Mouse (Mus musculus): ENCODE data around the gene Arid3a. TPM values are rescaled to one million over a fixed set of nuclear protein-coding genes. Genes with fewer than 3 reads are reported as not detected.

The Arid3a gene
- polyA plus RNA-seq, 1 experiment: 4.7 TPM

DNA sequence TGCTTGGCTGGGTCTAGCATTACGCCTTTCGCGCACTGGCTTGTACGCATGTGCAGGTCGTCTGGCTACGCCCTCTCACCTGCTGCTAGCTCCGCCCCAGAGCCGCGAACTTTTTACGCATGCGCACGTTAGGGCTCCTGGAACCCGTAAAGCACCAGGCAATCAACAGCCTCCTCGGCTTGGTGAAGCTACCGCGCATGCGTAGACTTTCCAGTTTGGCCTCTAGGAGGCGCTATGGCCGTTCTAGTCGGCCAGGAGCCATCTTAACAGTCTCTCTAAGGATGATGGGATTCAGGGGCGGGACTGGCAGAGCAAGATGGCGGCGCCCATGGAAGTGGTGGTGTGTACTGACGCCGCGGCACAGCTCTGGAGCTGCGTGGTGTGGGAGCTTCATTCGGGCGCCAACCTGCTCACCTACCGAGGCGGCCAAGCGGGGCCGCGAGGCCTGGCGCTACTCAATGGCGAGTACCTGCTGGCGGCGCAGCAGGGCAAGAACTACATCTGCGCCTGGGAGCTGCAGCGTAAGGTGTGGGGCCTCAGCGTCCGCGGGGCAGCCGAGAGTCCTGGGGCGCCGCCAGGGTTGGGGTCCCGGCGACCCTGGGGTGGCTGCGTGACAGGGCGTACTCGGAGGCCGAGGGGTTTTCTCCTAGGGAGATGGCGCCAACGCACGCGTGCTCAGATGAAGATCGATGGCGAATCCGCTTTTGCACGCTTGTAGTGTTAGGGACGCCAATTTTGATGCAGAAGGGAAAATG, 33.2 kb downstream of the Arid3a start, which contains the start of gene Wdr18:
TSS of gene Wdr18 (plus strand) at position 306 of the 755 bp plus-strand sequence.
- Histone ChIP-seq H3K4me1 (ENCODE audit: control insufficient read depth, insufficient read depth, low read length) (no peaks in the 10 kb centered on the region; the same call in 1 of the 2 replicates), H3K27ac (ENCODE audit: insufficient read depth, low read length) (no peak within 1 kb of the TSS), H3K27me3 (ENCODE audit: control insufficient read depth, insufficient read depth, low read length) (no peaks in the 10 kb centered on the region), H3K4me3 (replicated peaks; ENCODE audit: insufficient read depth, low read depth, low read length) (peak within 1 kb of the TSS; percentile 72)
- WGBS: under 1% methylated on average over 61 of the region's 61 CpGs
- TF ChIP-seq POLR2A (IDR thresholded peaks at IDR 0.05; ENCODE audit: borderline replicate concordance, insufficient read depth, low read length) (peak; percentile 33; the same call in 1 of the 2 replicates), CTCF (IDR thresholded peaks at IDR 0.05; ENCODE audit: borderline replicate concordance, insufficient read depth, low read depth, low read length) (peak; percentile 86)
- DNase-seq: peak; percentile 100

DNA sequence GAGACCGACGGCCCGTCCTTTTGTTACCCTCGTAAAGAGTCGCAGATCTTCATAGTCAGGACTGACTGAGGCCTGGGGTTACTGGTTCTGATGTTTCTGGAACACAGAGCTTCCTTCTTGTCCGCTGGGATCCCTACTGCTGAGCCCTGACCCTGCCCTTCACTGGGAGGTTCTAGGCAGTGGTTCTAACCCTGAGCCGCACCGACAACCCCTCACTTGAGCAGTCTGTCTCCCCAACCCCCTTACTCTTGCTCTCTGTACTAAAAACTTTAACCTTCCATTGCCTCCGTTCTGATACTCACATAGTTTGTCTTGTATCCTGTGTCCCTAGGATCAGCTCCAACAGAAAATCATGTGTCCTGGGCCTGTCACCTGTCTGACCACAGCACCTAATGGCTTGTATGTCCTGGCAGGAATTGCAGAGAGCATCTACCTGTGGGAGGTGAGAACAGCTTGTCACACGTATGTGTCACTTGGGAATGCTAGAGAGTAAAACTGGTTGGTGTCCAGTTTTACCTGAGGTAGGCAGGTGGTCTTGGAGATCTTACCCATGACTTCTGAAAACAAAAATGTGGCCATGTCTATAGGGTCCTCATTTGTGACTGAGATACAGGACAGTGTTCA, 33.9 kb downstream of the Arid3a start:
- Histone ChIP-seq H3K27me3 (ENCODE audit: control insufficient read depth, insufficient read depth, low read length) (no peaks in the 10 kb centered on the region), H3K27ac (ENCODE audit: insufficient read depth, low read length) (no peak overlapping the region), H3K4me3 (replicated peaks; ENCODE audit: insufficient read depth, low read depth, low read length) (peak overlapping the region; percentile 72), H3K4me1 (ENCODE audit: control insufficient read depth, insufficient read depth, low read length) (peaks cover 2% of the 10 kb centered on the region; the same call in 1 of the 2 replicates)
- TF ChIP-seq CTCF (IDR thresholded peaks at IDR 0.05; ENCODE audit: borderline replicate concordance, insufficient read depth, low read depth, low read length) (no peak), POLR2A (IDR thresholded peaks at IDR 0.05; ENCODE audit: borderline replicate concordance, insufficient read depth, low read length) (no peak)
- 14% methylated on average over 10 of the region's 10 CpGs for WGBS
- no peak for DNase-seq

DNA sequence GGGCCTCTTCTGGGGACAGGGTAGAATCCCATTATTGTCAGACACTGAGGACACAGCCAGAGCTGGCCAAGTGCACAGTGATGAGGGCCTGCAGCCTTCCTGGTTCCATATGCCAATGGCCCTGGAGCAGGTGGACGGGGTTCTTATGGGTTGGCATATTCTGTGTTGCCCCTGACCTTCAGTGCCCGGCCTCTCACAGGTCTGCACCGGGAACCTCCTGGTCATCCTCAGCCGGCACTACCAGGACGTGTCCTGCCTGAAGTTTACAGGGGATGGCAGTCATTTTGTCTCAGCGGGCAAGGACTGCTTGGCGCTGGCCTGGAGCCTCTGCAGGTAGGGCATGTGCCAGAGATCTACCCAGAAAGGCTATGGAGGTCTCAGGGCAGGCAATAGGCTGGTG, 37.9 kb downstream of the Arid3a start:
- Histone ChIP-seq H3K27ac (ENCODE audit: insufficient read depth, low read length) (no peak overlapping the region), H3K4me3 (replicated peaks; ENCODE audit: insufficient read depth, low read depth, low read length) (no peak overlapping the region), H3K4me1 (ENCODE audit: control insufficient read depth, insufficient read depth, low read length) (peaks cover 36% of the 10 kb centered on the region), H3K27me3 (ENCODE audit: control insufficient read depth, insufficient read depth, low read length) (no peaks in the 10 kb centered on the region)
- WGBS: 97% methylated on average over 7 of the region's 7 CpGs
- TF ChIP-seq CTCF (IDR thresholded peaks at IDR 0.05; ENCODE audit: borderline replicate concordance, insufficient read depth, low read depth, low read length) (no peak), POLR2A (IDR thresholded peaks at IDR 0.05; ENCODE audit: borderline replicate concordance, insufficient read depth, low read length) (no peak)
- no peak for DNase-seq

DNA sequence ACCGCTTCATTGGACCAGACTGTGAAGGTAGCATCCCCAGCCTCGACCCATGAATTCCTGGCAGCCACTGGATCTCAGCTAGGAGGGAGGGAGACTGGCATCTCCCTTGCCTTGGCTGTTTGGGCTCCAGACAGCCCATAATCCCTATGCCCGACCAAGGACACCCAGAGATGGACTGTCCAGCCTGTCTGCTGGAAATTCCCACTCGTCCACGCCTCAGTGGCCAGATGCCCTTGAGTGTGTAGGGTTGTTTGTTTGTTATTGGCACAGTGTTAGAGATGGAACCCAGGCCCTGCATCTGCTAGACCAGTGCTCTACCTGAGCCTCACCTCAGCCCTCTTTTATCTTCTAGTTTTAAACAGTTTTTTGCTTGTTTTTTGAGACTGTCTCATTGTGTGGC, 38.5 kb downstream of the Arid3a start:
- Histone ChIP-seq H3K4me3 (replicated peaks; ENCODE audit: insufficient read depth, low read depth, low read length) (no peak overlapping the region), H3K27me3 (ENCODE audit: control insufficient read depth, insufficient read depth, low read length) (no peaks in the 10 kb centered on the region), H3K4me1 (ENCODE audit: control insufficient read depth, insufficient read depth, low read length) (peaks cover 37% of the 10 kb centered on the region), H3K27ac (ENCODE audit: insufficient read depth, low read length) (no peak overlapping the region)
- no peak for DNase-seq
- 82% methylated on average over 5 of the region's 5 CpGs for whole genome bisulfite sequencing
- TF ChIP-seq CTCF (IDR thresholded peaks at IDR 0.05; ENCODE audit: borderline replicate concordance, insufficient read depth, low read depth, low read length): no peak
- TF ChIP-seq POLR2A (IDR thresholded peaks at IDR 0.05; ENCODE audit: borderline replicate concordance, insufficient read depth, low read length): no peak

GRCm38 (mm10) chr10:79966886-79967400, 40.1 kb downstream of the Arid3a start:
- peak overlapping the region; percentile 26; the same call in 1 of the 2 replicates for H3K27ac ChIP-seq (ENCODE audit: insufficient read depth, low read length)
- WGBS: 19% methylated on average over 5 of the region's 5 CpGs
- H3K27me3 ChIP-seq (ENCODE audit: control insufficient read depth, insufficient read depth, low read length): no peaks in the 10 kb centered on the region
- no peak overlapping the region for H3K4me3 ChIP-seq (replicated peaks; ENCODE audit: insufficient read depth, low read depth, low read length)
- peaks cover 37% of the 10 kb centered on the region for H3K4me1 ChIP-seq (ENCODE audit: control insufficient read depth, insufficient read depth, low read length)
- no peak for TF ChIP-seq CTCF (IDR thresholded peaks at IDR 0.05; ENCODE audit: borderline replicate concordance, insufficient read depth, low read depth, low read length)
- no peak for TF ChIP-seq POLR2A (IDR thresholded peaks at IDR 0.05; ENCODE audit: borderline replicate concordance, insufficient read depth, low read length)
- peak; percentile 72 to 75 for DNase-seq

- Histone ChIP-seq H3K27ac (ENCODE audit: insufficient read depth, low read length) (no peak overlapping the region), H3K4me1 (ENCODE audit: control insufficient read depth, insufficient read depth, low read length) (peaks cover 37% of the 10 kb centered on the region), H3K4me3 (replicated peaks; ENCODE audit: insufficient read depth, low read depth, low read length) (no peak overlapping the region), H3K27me3 (ENCODE audit: control insufficient read depth, insufficient read depth, low read length) (no peaks in the 10 kb centered on the region)
- DNase-seq: no peak
- WGBS: 31% methylated on average over 1 of the region's 1 CpGs
- no peak for TF ChIP-seq POLR2A (IDR thresholded peaks at IDR 0.05; ENCODE audit: borderline replicate concordance, insufficient read depth, low read length)
- TF ChIP-seq CTCF (IDR thresholded peaks at IDR 0.05; ENCODE audit: borderline replicate concordance, insufficient read depth, low read depth, low read length): no peak
Measured at GRCm38 (mm10) chr10:79968181-79968580, 41.3 kb downstream of the Arid3a start.

- TF ChIP-seq POLR2A (IDR thresholded peaks at IDR 0.05; ENCODE audit: borderline replicate concordance, insufficient read depth, low read length) (no peak), CTCF (IDR thresholded peaks at IDR 0.05; ENCODE audit: borderline replicate concordance, insufficient read depth, low read depth, low read length) (no peak)
- Histone ChIP-seq H3K27ac (ENCODE audit: insufficient read depth, low read length) (no peak overlapping the region), H3K4me1 (ENCODE audit: control insufficient read depth, insufficient read depth, low read length) (peaks cover 37% of the 10 kb centered on the region), H3K4me3 (replicated peaks; ENCODE audit: insufficient read depth, low read depth, low read length) (no peak overlapping the region), H3K27me3 (ENCODE audit: control insufficient read depth, insufficient read depth, low read length) (no peaks in the 10 kb centered on the region)
- DNase-seq: no peak
- WGBS: 11% methylated on average over 3 of the region's 3 CpGs
Measured at GRCm38 (mm10) chr10:79969124-79969568, 42.3 kb downstream of the Arid3a start.

All from cerebellum, adult 2 months (tissue).